Mouse (Mus musculus): ENCODE measurements around the gene Prdm9.

DNA sequence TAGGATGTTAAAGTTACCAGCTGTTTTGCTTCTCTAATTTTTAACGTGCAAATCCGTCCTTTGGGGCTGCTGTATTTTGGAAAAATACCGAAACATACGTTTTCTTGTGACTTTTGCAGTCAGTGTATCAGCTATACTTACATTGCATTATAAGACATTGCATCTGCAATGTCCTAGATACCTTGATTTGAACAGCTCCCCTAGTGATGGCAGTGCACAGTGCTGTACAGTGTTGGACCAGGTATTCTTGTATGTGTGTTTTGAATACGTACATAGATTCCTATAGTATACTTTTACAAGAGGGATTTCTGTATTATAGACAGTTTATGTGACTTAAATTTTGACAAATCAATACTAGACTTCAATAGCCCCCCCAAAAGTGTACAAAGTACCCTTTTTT lies 46.0 kb downstream of the Prdm9 start:
- TF ChIP-seq CTCF (conservative IDR thresholded peaks at IDR 0.05; ENCODE audit: low read length) (no peak), POU5F1 (IDR thresholded peaks at IDR 0.05; ENCODE audit: borderline replicate concordance, low read length) (no peak)
